Mouse (Mus musculus) heart, embryonic 14.5 days (tissue): ENCODE results near the gene Spns1. TPM values are rescaled to one million over a fixed set of nuclear protein-coding genes. Genes with fewer than 3 reads are reported as not detected.
"Not testable (repeated sequence)": the region's sequence is repeated elsewhere in the genome, so short reads cannot be mapped to it uniquely, and the experiment has no call there.

Experiments
- ATAC-seq: fragments of 200-750 bp; cut with Nextera tagmentation; 2 replicates; pipeline ENCODE4 v1.8.0; 2017; ENCODE audit warnings: low read depth, moderate TSS enrichment; ENCODE audit not compliant: insufficient number of reproducible peaks, insufficient read depth, low FRiP score
- H3K27ac ChIP-seq, 2 experiments: fragments of 200-500 bp in 1 of 2; fragments of 300-500 bp in 1 of 2; sonication (generic) in 1 of 2; replicated peaks in 1 of 2; 2 replicates each; pipeline ENCODE4 v1.5.1; 2012 to 2014; ENCODE audit warnings: low read depth in 2 of 2, low read length in 2 of 2, control low read depth in 1 of 2, mild to moderate bottlenecking in 1 of 2, mixed read lengths in 1 of 2; ENCODE audit not compliant: control insufficient read depth in 1 of 2, insufficient read depth in 1 of 2
- H3K27me3 ChIP-seq: fragments of 300-500 bp; sonication (generic); 2 replicates; pipeline ENCODE4 v1.6.1; 2014; ENCODE audit warnings: mild to moderate bottlenecking, low read length, control low read depth; ENCODE audit not compliant: control insufficient read depth, insufficient read depth
- H3K36me3 ChIP-seq: fragments of 300-500 bp; sonication (generic); 2 replicates; pipeline ENCODE4 v1.6.1; 2014; ENCODE audit warnings: mild to moderate bottlenecking, control low read depth, low read length, mixed read lengths; ENCODE audit not compliant: control insufficient read depth, insufficient read depth
- H3K4me1 ChIP-seq, 2 experiments: fragments of 200-500 bp in 1 of 2; fragments of 300-500 bp in 1 of 2; sonication (generic) in 1 of 2; 2 replicates each; pipeline ENCODE4 v1.6.1; 2012 to 2014; ENCODE audit warnings: low read length in 2 of 2, control low read depth in 1 of 2, mixed read lengths in 1 of 2; ENCODE audit not compliant: control insufficient read depth in 2 of 2, insufficient read depth in 2 of 2
- H3K4me2 ChIP-seq: fragments of 300-500 bp; sonication (generic); 2 replicates; pipeline ENCODE4 v1.6.1; 2014; ENCODE audit warnings: mild to moderate bottlenecking, low read length
- H3K4me3 ChIP-seq, 2 experiments: fragments of 200-500 bp in 1 of 2; fragments of 300-500 bp in 1 of 2; sonication (generic) in 1 of 2; 2 replicates each; pipeline ENCODE4 v1.5.1; 2012 to 2014; ENCODE audit warnings: low read length in 2 of 2, mild to moderate bottlenecking in 2 of 2, control low read depth in 1 of 2, low read depth in 1 of 2, moderate library complexity in 1 of 2; ENCODE audit not compliant: control insufficient read depth in 1 of 2, insufficient read depth in 1 of 2
- H3K9ac ChIP-seq: fragments of 300-500 bp; sonication (generic); 2 replicates; pipeline ENCODE4 v1.6.1; 2014; ENCODE audit warnings: mild to moderate bottlenecking, low read length
- H3K9me3 ChIP-seq: fragments of 300-500 bp; sonication (generic); 2 replicates; pipeline ENCODE4 v1.6.1; 2016; ENCODE audit warnings: low read length, control low read depth; ENCODE audit not compliant: control insufficient read depth
- WGBS: fragments of 180-500 bp; shearing (Covaris S2); extraction: QIAGEN DNeasy Blood & Tissue Kit; methylation state at CpG from one replicate; pipeline ENCODE4 v1.1.7; 2014; 5-methylcytosine and 5-hydroxymethylcytosine counted together
- polyA plus RNA-seq: library from polyadenylated mRNA; unstranded; fragments of >200 nt; fragmentation: Nextera tagmentation; extraction: Ambion mirVana; gene quantifications from 2 replicates; pipeline ENCODE4 v1.2.1, GENCODE M21; 2014

The Spns1 gene
- polyA plus RNA-seq, 1 experiment from 2014 or later: 35.1 TPM

DNA sequence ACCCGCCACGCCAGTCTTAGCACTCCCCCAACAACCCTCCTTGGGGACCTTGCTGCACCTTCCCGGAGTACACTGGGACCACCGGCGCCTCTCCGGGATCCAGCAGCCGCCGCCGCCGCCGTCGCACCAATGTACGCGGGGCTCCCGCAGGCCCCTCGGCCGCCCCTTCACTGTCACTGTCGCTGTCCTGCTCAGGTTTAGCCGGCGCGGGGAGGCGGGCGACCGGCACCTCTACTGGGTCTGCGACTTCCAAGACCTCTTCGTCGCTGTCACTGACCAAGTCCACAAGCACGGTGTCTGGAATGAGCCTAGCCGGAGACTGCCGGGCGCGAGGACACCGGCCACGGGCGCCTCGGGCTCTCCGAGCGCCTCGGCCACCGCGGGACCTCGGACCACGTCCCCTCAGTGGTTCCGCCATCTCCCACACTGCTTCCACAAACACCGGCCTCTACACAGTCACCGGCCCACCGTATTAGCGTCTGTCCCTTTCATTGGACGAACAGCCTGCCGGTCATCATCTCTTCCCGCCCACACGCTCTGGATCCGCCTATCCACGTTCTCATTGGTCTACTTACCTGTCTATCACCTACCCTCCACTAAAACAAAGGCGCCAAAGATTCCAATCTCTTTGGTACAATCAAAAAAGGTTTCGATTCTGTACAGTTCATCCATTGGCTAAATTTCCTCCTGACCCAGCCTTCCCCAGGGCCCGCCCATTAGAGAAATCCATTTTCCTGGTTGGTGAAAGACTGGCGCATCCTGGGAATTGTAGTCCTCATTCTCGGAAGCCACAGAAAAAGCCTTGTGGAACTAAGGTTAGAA is 19.3 kb upstream of the Spns1 start, which contains the start of gene Nfatc2ip:
TSS of gene Nfatc2ip (minus strand) at position 440 of the 822 bp plus-strand sequence.
- peaks cover 0 to 8% of the 10 kb centered on the region in 2 experiments; a peak in 3 of 4 replicates for H3K4me1 ChIP-seq
- peak within 1 kb of the TSS; percentile 79 to 91 for H3K4me3 ChIP-seq
- H3K27ac ChIP-seq: peak within 1 kb of the TSS; percentile 44 to 62; a peak in 2 of 4 replicates
- 0 out of 2 replicates have a peak, but pooled peaks cover 4% of the 10 kb centered on the region for H3K36me3 ChIP-seq
- H3K4me2 ChIP-seq: peak within 1 kb of the TSS; percentile 77
- H3K27me3 ChIP-seq: no peaks in the 10 kb centered on the region
- H3K9me3 ChIP-seq: no peaks in the 10 kb centered on the region
- WGBS: under 1% methylated on average over 59 of the region's 59 CpGs
- peak within 1 kb of the TSS; percentile 76 for H3K9ac ChIP-seq
- peak; percentile 100 for ATAC-seq

DNA sequence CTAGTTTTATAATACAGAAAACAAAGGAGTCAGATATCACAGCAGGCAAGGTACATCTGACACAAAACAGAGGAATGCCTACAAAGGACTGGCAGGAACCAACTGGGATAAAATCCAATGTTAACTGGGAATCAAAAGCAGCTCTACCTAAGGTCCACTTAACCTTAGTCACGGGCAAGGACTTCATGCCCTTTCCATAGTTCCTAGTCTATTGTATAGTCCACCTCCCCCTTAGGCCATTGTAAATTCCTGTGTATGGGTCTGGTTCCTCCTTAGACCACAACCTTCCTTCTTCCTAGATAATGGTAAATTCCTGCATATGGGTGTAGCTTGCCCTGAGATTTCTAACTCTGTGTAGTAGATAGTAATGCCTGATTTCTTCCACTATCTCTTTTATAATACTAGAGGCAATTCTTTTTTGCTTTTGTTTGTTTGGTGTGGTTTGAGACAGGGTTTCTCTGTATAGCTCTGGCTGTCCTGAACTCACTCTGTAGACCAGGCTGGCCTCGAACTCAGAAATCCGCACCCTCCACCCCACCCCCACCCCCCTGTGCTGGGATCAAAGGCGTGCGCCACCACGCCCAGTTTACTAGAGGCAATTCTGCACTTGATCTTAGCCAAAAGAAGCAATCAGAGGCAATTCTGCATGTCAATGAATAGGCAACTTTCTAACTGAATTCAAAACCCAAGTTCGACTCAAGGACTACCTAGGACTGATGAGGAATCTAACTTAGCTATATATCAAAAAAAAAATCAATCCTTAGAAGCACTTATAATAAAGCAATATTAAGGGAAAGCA is 15.0 kb upstream of the Spns1 start:
- not testable (repeated sequence) for H3K27ac ChIP-seq, H3K4me2 ChIP-seq, H3K9ac ChIP-seq, H3K27me3 ChIP-seq, H3K9me3 ChIP-seq, H3K4me3 ChIP-seq, H3K4me1 ChIP-seq, ATAC-seq
- H3K36me3 ChIP-seq: peaks cover 34% of the 10 kb centered on the region
- WGBS: 96% methylated on average over 7 of the region's 7 CpGs

DNA sequence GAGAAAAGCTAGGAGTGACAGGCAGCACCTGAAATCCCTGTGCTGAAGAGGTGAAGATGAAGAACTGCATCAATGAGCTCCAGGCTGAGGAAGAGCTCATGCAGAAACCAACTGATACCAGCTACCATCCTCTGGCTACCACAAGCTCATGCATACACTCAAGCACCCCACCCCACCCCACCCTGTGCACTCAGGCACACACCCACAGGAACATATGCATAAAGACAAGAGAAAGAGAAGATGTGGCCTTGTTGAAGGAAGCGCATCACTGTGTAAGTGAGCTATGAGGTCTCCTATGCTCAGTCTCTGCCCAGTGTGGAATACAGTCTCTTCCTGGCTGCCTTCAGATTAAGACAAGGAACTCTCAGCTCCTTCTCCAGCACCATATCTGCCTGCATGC is 10.9 kb upstream of the Spns1 start:
- Histone ChIP-seq H3K4me3 (no peak overlapping the region), H3K4me2 (no peak overlapping the region), H3K27ac (no peak overlapping the region), H3K4me1 (no peaks in the 10 kb centered on the region), H3K27me3 (no peaks in the 10 kb centered on the region), H3K9ac (no peak overlapping the region), H3K9me3 (no peaks in the 10 kb centered on the region), H3K36me3 (peaks cover 54% of the 10 kb centered on the region)
- 95% methylated on average over 1 of the region's 1 CpGs for WGBS
- no peak for ATAC-seq

DNA sequence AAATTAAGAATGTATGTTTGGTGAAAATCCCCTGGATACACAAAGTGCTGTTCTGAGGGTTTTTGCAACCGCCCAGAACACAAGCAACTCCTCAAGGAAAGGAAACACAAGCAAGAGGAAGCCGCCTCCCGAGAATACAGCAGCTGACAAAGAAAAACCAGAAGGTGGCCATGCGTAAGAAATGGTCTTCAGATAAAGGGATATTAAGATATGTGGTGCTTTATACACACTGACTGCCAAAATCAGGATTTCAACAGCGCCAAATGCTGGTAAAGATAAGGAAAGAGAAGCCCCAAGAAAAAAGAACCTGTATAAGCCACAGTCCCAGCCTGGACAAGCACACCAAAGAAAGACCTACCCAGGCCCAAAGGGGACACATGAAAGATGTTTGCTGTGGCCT is 6.3 kb upstream of the Spns1 start:
- Histone ChIP-seq H3K4me3 (no peak overlapping the region), H3K4me2 (no peak overlapping the region), H3K9me3 (no peaks in the 10 kb centered on the region), H3K36me3 (peaks cover 32% of the 10 kb centered on the region), H3K27me3 (no peaks in the 10 kb centered on the region), H3K27ac (no peak overlapping the region), H3K9ac (no peak overlapping the region), H3K4me1 (no peaks in the 10 kb centered on the region)
- 78% methylated on average over 5 of the region's 5 CpGs for WGBS
- no peak for ATAC-seq

DNA sequence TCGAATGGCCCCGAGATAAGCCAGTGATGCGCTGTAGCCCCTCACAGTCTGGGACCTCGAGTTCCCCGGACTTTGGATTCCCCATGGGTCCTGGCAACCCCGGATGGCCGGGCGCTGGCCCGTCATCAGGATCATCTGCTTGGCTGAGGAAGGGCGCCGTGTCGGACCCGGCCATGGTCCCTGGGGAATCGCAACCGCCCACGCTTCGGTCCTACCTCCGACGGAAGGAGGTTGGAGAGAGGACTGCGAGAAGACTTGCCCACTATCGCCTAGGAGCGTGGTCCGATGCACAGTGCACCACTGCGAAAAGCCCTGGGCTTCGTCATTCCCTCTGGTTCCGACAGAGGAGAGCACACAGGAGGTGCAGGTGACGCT is 360 bp downstream of the Spns1 start:
- ATAC-seq: no peak; the same call in 1 of the 2 replicates

DNA sequence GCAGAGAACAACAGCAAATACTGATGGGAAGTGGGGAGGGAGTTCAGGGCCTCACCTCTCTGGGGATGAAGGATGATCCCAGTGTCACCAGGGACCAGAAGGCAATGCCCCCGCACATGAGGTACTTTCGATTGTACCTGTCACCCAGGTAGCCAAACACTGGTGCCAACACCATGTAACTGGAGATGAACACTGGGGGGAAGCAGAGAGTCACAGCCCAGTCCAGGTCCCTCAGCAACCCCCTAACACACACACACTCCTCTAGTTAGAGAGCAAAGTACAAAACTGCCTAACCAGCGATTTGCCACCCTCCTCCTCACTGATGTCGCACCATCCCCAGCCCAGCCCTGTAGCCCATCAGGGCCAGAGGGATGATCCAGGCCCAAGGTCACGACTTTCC is 2.2 kb downstream of the Spns1 start:
- peaks cover 3 to 8% of the 10 kb centered on the region in 2 experiments; a peak in 3 of 4 replicates for H3K4me1 ChIP-seq
- no peaks in the 10 kb centered on the region for H3K9me3 ChIP-seq
- H3K36me3 ChIP-seq: peaks cover 55% of the 10 kb centered on the region
- 78% methylated on average over 5 of the region's 5 CpGs for WGBS
- H3K9ac ChIP-seq: no peak overlapping the region
- no peak for ATAC-seq
- no peak overlapping the region for H3K27ac ChIP-seq
- H3K27me3 ChIP-seq: no peaks in the 10 kb centered on the region
- H3K4me3 ChIP-seq: no peak overlapping the region
- no peak overlapping the region for H3K4me2 ChIP-seq

More for the DNA sequence above, 360 bp downstream of the Spns1 start:
- Histone ChIP-seq H3K9ac (peak overlapping the region; percentile 88), H3K4me2 (peak overlapping the region; percentile 96), H3K27me3 (no peaks in the 10 kb centered on the region), H3K27ac (no peak overlapping the region), H3K36me3 (peaks cover 36% of the 10 kb centered on the region), H3K4me3 (peak overlapping the region; percentile 73 to 86), H3K4me1 (peaks cover 3 to 8% of the 10 kb centered on the region in 2 experiments; a peak in 3 of 4 replicates), H3K9me3 (no peaks in the 10 kb centered on the region)
- under 1% methylated on average over 27 of the region's 27 CpGs for WGBS

DNA sequence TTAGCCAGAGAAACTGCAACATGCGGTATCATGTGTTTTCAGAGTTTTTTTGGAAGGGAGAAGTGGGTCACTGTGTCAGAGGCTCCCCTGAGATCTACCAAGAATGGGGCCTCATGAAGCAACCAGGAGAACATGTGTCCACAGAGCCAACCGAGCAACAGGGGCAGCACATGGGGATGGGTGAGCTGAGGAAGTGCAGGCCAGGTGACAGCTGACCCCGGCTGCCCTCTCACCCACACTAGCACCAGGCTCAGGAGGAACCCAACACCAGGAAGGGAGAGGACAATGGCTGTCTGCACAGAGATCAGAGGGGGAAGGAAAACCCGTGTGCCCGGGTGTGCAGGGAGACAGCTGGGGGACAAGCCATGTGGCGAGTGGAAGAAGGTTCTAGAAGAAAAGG is 2.7 kb downstream of the Spns1 start:
- Histone ChIP-seq H3K27ac (no peak overlapping the region), H3K4me1 (peaks cover 3 to 8% of the 10 kb centered on the region in 2 experiments; a peak in 3 of 4 replicates), H3K27me3 (no peaks in the 10 kb centered on the region), H3K9me3 (no peaks in the 10 kb centered on the region), H3K4me2 (no peak overlapping the region), H3K4me3 (no peak overlapping the region), H3K9ac (no peak overlapping the region), H3K36me3 (peaks cover 60% of the 10 kb centered on the region)
- WGBS: 69% methylated on average over 6 of the region's 6 CpGs
- no peak for ATAC-seq
